Mouse (Mus musculus): ENCODE results near the gene Sorl1. TPM values are rescaled to one million over a fixed set of nuclear protein-coding genes. Genes with fewer than 3 reads are reported as not detected.

Gene Sorl1
- total and polyA plus RNA-seq, 3 experiments = 2.5 to 12.3 (median 6.3) TPM

DNA sequence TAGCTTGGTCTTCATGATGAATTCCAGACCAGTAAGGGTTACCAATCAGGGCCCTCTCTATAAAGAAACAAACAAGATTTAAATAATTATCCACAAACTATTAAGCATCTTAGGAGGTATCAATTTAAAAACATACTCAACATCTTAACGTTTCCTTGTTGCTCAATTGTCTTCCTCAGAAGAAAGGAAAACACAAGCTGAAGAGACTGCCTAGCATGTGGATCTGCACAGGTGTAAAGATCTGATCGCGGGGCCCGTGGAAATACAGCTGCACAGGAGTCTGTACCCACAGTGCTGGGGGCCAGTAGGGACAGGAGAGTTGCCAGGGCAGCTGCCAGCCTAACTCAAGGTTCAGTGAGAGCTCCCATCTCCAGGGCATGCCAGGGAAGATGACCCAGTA, 38.9 kb upstream of the Sorl1 start:
- H3K36me3 ChIP-seq (replicated peaks in 1 of 2; ENCODE audit: control insufficient read depth in 1 of 2, insufficient read depth in 1 of 2, low read length in 1 of 2) = no peaks in the 10 kb centered on the region
- H3K79me2 ChIP-seq (replicated peaks; ENCODE audit: control insufficient read depth, extremely low read depth, insufficient read depth, poor library complexity, severe bottlenecking) = no peaks in the 10 kb centered on the region
- no peak overlapping the region for H3K4me2 ChIP-seq (ENCODE audit: insufficient read depth, low read depth, poor library complexity, severe bottlenecking)
- no peak overlapping the region for H3K27ac ChIP-seq (ENCODE audit: insufficient read depth, low read depth)
- DNase-seq (ENCODE audit: extremely low read depth) = no peak
- H3K4me1 ChIP-seq (ENCODE audit: control insufficient read depth in 1 of 2, insufficient read depth in 2 of 2) = 0 out of 4 replicates have a peak, but pooled peaks cover 0 to 3% of the 10 kb centered on the region in 2 experiments
- no peak overlapping the region for H3K4me3 ChIP-seq (replicated peaks in 1 of 3; ENCODE audit: low read depth in 2 of 3, low read length in 2 of 3, poor library complexity in 1 of 3)
- no peak overlapping the region for H3K9ac ChIP-seq (ENCODE audit: insufficient read depth, low read depth)
- TF ChIP-seq TCF12 (IDR thresholded peaks at IDR 0.05; ENCODE audit: low read depth, low read length) (no peak), TBP (conservative IDR thresholded peaks at IDR 0.05; ENCODE audit: low read depth, low read length) (no peak), ELF1 (IDR thresholded peaks at IDR 0.05; ENCODE audit: low read depth, low read length) (no peak), MAFK (IDR thresholded peaks at IDR 0.05; ENCODE audit: insufficient replicate concordance, low read length) (no peak), UBTF (IDR thresholded peaks at IDR 0.05; ENCODE audit: low read depth, low read length) (no peak), E2F4 (IDR thresholded peaks at IDR 0.05; ENCODE audit: insufficient replicate concordance, low read depth, low read length) (no peak), RCOR1 (conservative IDR thresholded peaks at IDR 0.05; ENCODE audit: low read depth, low read length) (no peak), MEF2A (IDR thresholded peaks at IDR 0.05; ENCODE audit: borderline replicate concordance, low read depth, low read length) (no peak), NELFE (IDR thresholded peaks at IDR 0.05; ENCODE audit: low read depth, low read length) (no peak), ETS1 (conservative IDR thresholded peaks at IDR 0.05; ENCODE audit: low read depth, low read length) (no peak), EP300 (IDR thresholded peaks at IDR 0.05; ENCODE audit: low read length) (no peak)
- dilution Hi-C loops (cut with MboI; ENCODE audit: extremely low pct_ligation_motif_present, extremely low pct_unique_long_range_greater_than_20kb, low sequenced_read_pairs) (no loop called here), in situ Hi-C loops (cut with MboI; ENCODE audit: low pct_ligation_motif_present, low pct_unique_long_range_greater_than_20kb, low sequenced_read_pairs) (no loop called here)
- H3K9me3 ChIP-seq (replicated peaks; ENCODE audit: low read length) = peaks cover 3% of the 10 kb centered on the region
- H3K27me3 ChIP-seq (replicated peaks) = no peaks in the 10 kb centered on the region

DNA sequence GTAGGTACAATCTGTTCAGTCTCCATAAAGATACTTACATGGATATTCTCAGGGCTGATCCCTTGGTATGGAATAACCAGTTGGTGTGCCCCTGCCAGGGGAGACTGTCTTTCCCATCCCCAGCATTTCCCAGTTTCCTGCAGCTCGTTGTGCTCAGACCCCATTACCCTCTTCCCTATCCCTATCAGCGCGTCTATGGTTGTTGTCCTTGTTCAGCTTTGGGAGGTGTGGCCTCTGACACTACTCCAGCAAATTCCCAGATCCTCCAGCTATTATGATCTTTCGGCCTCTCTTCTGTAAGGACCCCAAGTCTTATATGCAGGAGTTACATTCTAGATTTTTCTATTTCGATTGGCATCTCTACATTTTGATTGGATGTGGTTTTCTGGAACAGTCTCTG, 35.3 kb upstream of the Sorl1 start:
- dilution Hi-C loops (cut with MboI; ENCODE audit: extremely low pct_ligation_motif_present, extremely low pct_unique_long_range_greater_than_20kb, low sequenced_read_pairs) = no loop called here
- Histone ChIP-seq H3K27me3 (replicated peaks) (no peaks in the 10 kb centered on the region), H3K9me3 (replicated peaks; ENCODE audit: low read length) (no peaks in the 10 kb centered on the region), H3K79me2 (replicated peaks; ENCODE audit: control insufficient read depth, extremely low read depth, insufficient read depth, poor library complexity, severe bottlenecking) (no peaks in the 10 kb centered on the region), H3K4me2 (ENCODE audit: insufficient read depth, low read depth, poor library complexity, severe bottlenecking) (no peak overlapping the region), H3K4me1 (ENCODE audit: control insufficient read depth in 1 of 2, insufficient read depth in 2 of 2) (0 out of 4 replicates have a peak, but pooled peaks cover 0 to 3% of the 10 kb centered on the region in 2 experiments), H3K36me3 (replicated peaks in 1 of 2; ENCODE audit: control insufficient read depth in 1 of 2, insufficient read depth in 1 of 2, low read length in 1 of 2) (no peaks in the 10 kb centered on the region), H3K27ac (ENCODE audit: insufficient read depth, low read depth) (no peak overlapping the region), H3K4me3 (replicated peaks in 1 of 3; ENCODE audit: low read depth in 2 of 3, low read length in 2 of 3, poor library complexity in 1 of 3) (no peak overlapping the region), H3K9ac (ENCODE audit: insufficient read depth, low read depth) (no peak overlapping the region)
- TF ChIP-seq IRF4 (IDR thresholded peaks at IDR 0.05; ENCODE audit: low read depth, low read length) (no peak), CHD2 (IDR thresholded peaks at IDR 0.05; ENCODE audit: low read length) (no peak), ZMIZ1 (IDR thresholded peaks at IDR 0.05; ENCODE audit: low read depth, low read length) (no peak), MXI1 (IDR thresholded peaks at IDR 0.05; ENCODE audit: low read depth, low read length) (no peak), EP300 (IDR thresholded peaks at IDR 0.05; ENCODE audit: low read length) (no peak), ELF1 (IDR thresholded peaks at IDR 0.05; ENCODE audit: low read depth, low read length) (no peak), SIN3A (IDR thresholded peaks at IDR 0.05; ENCODE audit: low read length) (no peak), ETS1 (conservative IDR thresholded peaks at IDR 0.05; ENCODE audit: low read depth, low read length) (no peak), JUND (conservative IDR thresholded peaks at IDR 0.05; ENCODE audit: low read depth, low read length) (no peak), ZKSCAN1 (IDR thresholded peaks at IDR 0.05; ENCODE audit: borderline replicate concordance, low read depth, low read length) (no peak), GABPA (IDR thresholded peaks at IDR 0.05; ENCODE audit: insufficient replicate concordance, low read depth, low read length) (no peak), HCFC1 (IDR thresholded peaks at IDR 0.05; ENCODE audit: low read depth, low read length) (no peak), ZNF384 (IDR thresholded peaks at IDR 0.05; ENCODE audit: low read depth, low read length) (no peak), KAT2A (IDR thresholded peaks at IDR 0.05; ENCODE audit: insufficient replicate concordance, low read length) (no peak), CHD1 (IDR thresholded peaks at IDR 0.05; ENCODE audit: low read depth, low read length) (no peak), TBP (conservative IDR thresholded peaks at IDR 0.05; ENCODE audit: low read depth, low read length) (no peak), MAX (IDR thresholded peaks at IDR 0.05; ENCODE audit: low read length) (no peak), POLR2AphosphoS2 (IDR thresholded peaks at IDR 0.05; ENCODE audit: low read depth, low read length) (no peak), JUN (IDR thresholded peaks at IDR 0.05; ENCODE audit: insufficient read depth, low read depth, low read length) (no peak), CTCF (conservative IDR thresholded peaks at IDR 0.05 in 1 of 2, IDR thresholded peaks at IDR 0.05 in 1 of 2; ENCODE audit: low read depth in 2 of 2, low read length in 2 of 2) (no peak)
- DNase-seq (ENCODE audit: extremely low read depth) = no peak
- in situ Hi-C loops (cut with MboI; ENCODE audit: low pct_ligation_motif_present, low pct_unique_long_range_greater_than_20kb, low sequenced_read_pairs) = no loop called here

Measured in CH12.LX (cell line).